Comparison of ENCODE assay signal across 9 mouse cellular contexts in genomic region chr19:32180756-32181674, GRCm38 (mm10).
DNase-seq lines count a peak whose midpoint lies in the region; ATAC-seq and TF ChIP-seq lines count a peak whose summit lies in the region.
"Had no signal": no experiment of that assay in that cellular context is flagged by ENCODE, and none has a peak within 500 bp of the region (broad histone marks: within the 10 kb centered on the region; RNA-seq: fewer than 3 reads in every experiment).

No protein-coding gene starts in this region.

- TF ChIP-seq CTCF in layer of hippocampus, adult 2 months (conservative IDR thresholded peaks at IDR 0.05): no peak
- no peak for TF ChIP-seq CTCF in cortical plate, adult 2 months (IDR thresholded peaks at IDR 0.05; ENCODE audit: extremely low read depth, insufficient read depth, low read length)
- TF ChIP-seq CTCF in stomach, postnatal 0 days (IDR thresholded peaks at IDR 0.05; ENCODE audit: low read depth): no peak

- H3K27ac ChIP-seq in layer of hippocampus, adult 2 months: peak overlapping the region; percentile 56
- H3K27ac ChIP-seq in cortical plate, adult 2 months (ENCODE audit: insufficient read depth, low read length): peak overlapping the region; percentile 67; the same call in 1 of the 2 replicates
- peak overlapping the region; percentile 99 for H3K27ac ChIP-seq in liver, embryonic 16.5 days (ENCODE audit: low read length)
- peak overlapping the region; percentile 73 for H3K27ac ChIP-seq in stomach, postnatal 0 days (replicated peaks)

- intact Hi-C loops in heart, postnatal 10 days (cut with DNase I): loop anchor here (5.0 kb wide), 1 partner anchor 121 kb away; no protein-coding TSS in a partner anchor

- TF ChIP-seq EP300 in stomach, postnatal 0 days (optimal IDR thresholded peaks at IDR 0.05): no peak

- 17% methylated on average over 14 of the region's 14 CpGs for WGBS in liver, embryonic 16.5 days (ENCODE audit: insufficient replicate concordance)
- WGBS in stomach, postnatal 0 days: 60% methylated on average over 14 of the region's 14 CpGs

- H3K9me3 ChIP-seq in liver, embryonic 16.5 days (replicated peaks; ENCODE audit: control insufficient read depth, low read length): no peaks in the 10 kb centered on the region
- H3K9me3 ChIP-seq in stomach, postnatal 0 days (ENCODE audit: control insufficient read depth, low read length): no peaks in the 10 kb centered on the region
- H3K9me3 ChIP-seq: limb, embryonic 15.5 days had no signal

- no peak overlapping the region for H3K4me3 ChIP-seq in layer of hippocampus, adult 2 months
- H3K4me3 ChIP-seq in cortical plate, adult 2 months (ENCODE audit: insufficient read depth, low read length): no peak overlapping the region
- peak overlapping the region; percentile 48 for H3K4me3 ChIP-seq in liver, embryonic 16.5 days (ENCODE audit: low read depth, low read length)
- no peak overlapping the region for H3K4me3 ChIP-seq in stomach, postnatal 0 days (ENCODE audit: low read depth, low read length)
- H3K4me3 ChIP-seq: limb, embryonic 15.5 days had no signal

- no peak for TF ChIP-seq POLR2A in cortical plate, adult 2 months (IDR thresholded peaks at IDR 0.05; ENCODE audit: extremely low read depth, insufficient read depth, low read length)

- H3K36me3 ChIP-seq in liver, embryonic 16.5 days (ENCODE audit: control insufficient read depth, insufficient read depth): no peaks in the 10 kb centered on the region
- H3K36me3 ChIP-seq in stomach, postnatal 0 days (ENCODE audit: control insufficient read depth, insufficient read depth, low read length): no peaks in the 10 kb centered on the region
- H3K36me3 ChIP-seq: limb, embryonic 15.5 days had no signal

- peak overlapping the region; percentile 76 for H3K4me2 ChIP-seq in liver, embryonic 16.5 days (ENCODE audit: low read depth, low read length)
- H3K4me2 ChIP-seq in stomach, postnatal 0 days (replicated peaks; ENCODE audit: low read depth): no peak overlapping the region
- H3K4me2 ChIP-seq: limb, embryonic 15.5 days had no signal

- ATAC-seq in liver, embryonic 16.5 days (ENCODE audit: low read depth): peak; percentile 83
- ATAC-seq in stomach, postnatal 0 days (ENCODE audit: low FRiP score, low TSS enrichment): peak; percentile 58

- peaks cover 12% of the 10 kb centered on the region for H3K4me1 ChIP-seq in cortical plate, adult 2 months (ENCODE audit: control insufficient read depth, insufficient read depth, low read length)
- H3K4me1 ChIP-seq in liver, embryonic 16.5 days (ENCODE audit: control insufficient read depth, low read depth, low read length): peaks cover 65% of the 10 kb centered on the region
- peaks cover 16% of the 10 kb centered on the region for H3K4me1 ChIP-seq in stomach, postnatal 0 days (replicated peaks; ENCODE audit: control insufficient read depth, insufficient read depth)

- H3K9ac ChIP-seq in liver, embryonic 16.5 days (ENCODE audit: low read depth, low read length): peak overlapping the region; percentile 67
- H3K9ac ChIP-seq in stomach, postnatal 0 days (ENCODE audit: low read length): no peak overlapping the region
- H3K9ac ChIP-seq: limb, embryonic 15.5 days had no signal

- no peaks in the 10 kb centered on the region for H3K27me3 ChIP-seq in liver, embryonic 16.5 days (ENCODE audit: control insufficient read depth, insufficient read depth, low read depth, low read length)
- no peaks in the 10 kb centered on the region for H3K27me3 ChIP-seq in stomach, postnatal 0 days (ENCODE audit: control insufficient read depth, insufficient read depth, low read length)
- H3K27me3 ChIP-seq: limb, embryonic 15.5 days had no signal

- no peak for DNase-seq in layer of hippocampus, adult 2 months (ENCODE audit: low spot score in 2 of 2)
- no peak for DNase-seq in layer of hippocampus, adult 18-20 months (ENCODE audit: low spot score in 2 of 2)
- DNase-seq in heart, postnatal 10 days: peak; percentile 80 to 87
- peak; percentile 50 for DNase-seq in stomach, postnatal 0 days (ENCODE audit: low spot score)
- DNase-seq in right cerebral cortex, adult 18-20 months: no peak
- no peak for DNase-seq in frontal cortex, adult 2 months (ENCODE audit: extremely low spot score in 1 of 2, low spot score in 1 of 2)

Comparison
In these comparisons a context has a peak if more than half of its experiments do, and no peak if none do; other contexts are left out.
1. DNase-seq: peak in heart, postnatal 10 days (2 of 2) and stomach, postnatal 0 days (single experiment); none in layer of hippocampus, adult 2 months (0 of 2), layer of hippocampus, adult 18-20 months (0 of 2), right cerebral cortex, adult 18-20 months (single experiment) and frontal cortex, adult 2 months (0 of 2).
2. Peak in every context shown above with its lines, with median percentiles within 50 percentile points of each other: H3K27ac ChIP-seq.